Comparison of ENCODE assay signal across 11 mouse cellular contexts in the genomic region with DNA sequence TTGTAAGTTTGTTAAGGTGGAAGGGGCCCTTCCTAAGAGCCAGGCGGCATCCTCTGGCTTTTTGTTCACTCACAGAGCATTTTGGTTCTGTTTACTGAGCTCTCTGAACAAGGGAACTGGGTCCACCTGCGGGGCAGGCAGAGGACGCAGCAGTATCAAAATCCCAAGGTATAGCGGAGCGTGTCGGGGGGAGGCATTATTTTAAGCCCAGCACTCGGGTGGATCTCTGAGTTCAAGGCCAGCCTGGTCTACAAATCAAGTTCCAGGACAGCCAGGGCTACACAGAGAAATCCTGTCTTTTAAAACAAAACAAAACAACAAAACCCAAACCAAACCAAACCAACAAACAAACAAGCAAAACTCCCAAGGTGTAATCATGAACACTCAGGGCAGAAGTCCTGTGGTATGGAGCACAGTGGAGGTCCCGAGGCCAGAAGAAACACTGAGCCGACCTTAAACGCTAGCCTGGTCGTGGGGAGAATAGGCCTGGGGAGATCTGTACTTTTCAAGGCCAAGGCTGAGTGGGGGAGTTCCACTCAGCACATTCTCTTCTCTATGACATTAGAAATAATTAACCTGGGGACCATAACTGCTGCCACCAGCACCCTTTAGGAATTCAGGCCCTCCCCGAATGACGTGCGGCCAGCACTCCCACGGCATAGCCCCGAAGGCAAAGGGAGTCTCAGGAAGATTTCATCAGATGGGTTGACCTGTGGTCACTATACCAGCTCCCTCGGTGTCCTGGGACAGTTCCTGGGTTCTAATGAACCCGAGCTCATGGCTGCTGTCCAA. TPM values are rescaled to one million over a fixed set of nuclear protein-coding genes. Genes with fewer than 3 reads are reported as not detected.
DNase-seq lines count a peak whose midpoint lies in the region; ATAC-seq and TF ChIP-seq lines count a peak whose summit lies in the region.
"Had no signal": no experiment of that assay in that cellular context is flagged by ENCODE, and none has a peak within 500 bp of the region (broad histone marks: within the 10 kb centered on the region; RNA-seq: fewer than 3 reads in every experiment).

No protein-coding gene starts in this region.

- H3K27me3 ChIP-seq in hindbrain, embryonic 10.5 days (ENCODE audit: insufficient read depth, poor library complexity, severe bottlenecking), result peaks cover 21% of the 10 kb centered on the region
- 0 out of 2 replicates have a peak, but pooled peaks cover 3% of the 10 kb centered on the region for H3K27me3 ChIP-seq in hindbrain, embryonic 12.5 days
- H3K27me3 ChIP-seq in kidney, postnatal 0 days (ENCODE audit: insufficient read depth, low read length), result no peaks in the 10 kb centered on the region
- H3K27me3 ChIP-seq in stomach, embryonic 16.5 days (ENCODE audit: control insufficient read depth, insufficient read depth, low read length), result no peaks in the 10 kb centered on the region
- H3K27me3 ChIP-seq in midbrain, postnatal 0 days (ENCODE audit: insufficient read depth, low read length), result no peaks in the 10 kb centered on the region
- H3K27me3 ChIP-seq: forebrain, embryonic 13.5 days had no signal

- WGBS in hindbrain, embryonic 10.5 days, result 83% methylated on average over 18 of the region's 18 CpGs
- 82% methylated on average over 18 of the region's 18 CpGs for WGBS in hindbrain, embryonic 12.5 days
- 45% methylated on average over 18 of the region's 18 CpGs for WGBS in kidney, postnatal 0 days
- WGBS in stomach, embryonic 16.5 days, result 54% methylated on average over 18 of the region's 18 CpGs
- 80% methylated on average over 18 of the region's 18 CpGs for WGBS in midbrain, postnatal 0 days

- intact Hi-C loops in gastrocnemius, postnatal 14 days (cut with DNase I; ENCODE audit: low total_unique reads), result no loop called here

- TF ChIP-seq CTCF in embryonic fibroblast, embryonic 13.5 days (IDR thresholded peaks at IDR 0.05; ENCODE audit: borderline replicate concordance, insufficient read depth, low read length), result no peak
- TF ChIP-seq CTCF in kidney, postnatal 0 days (IDR thresholded peaks at IDR 0.05; ENCODE audit: low read depth), result no peak
- TF ChIP-seq CTCF in midbrain, postnatal 0 days (IDR thresholded peaks at IDR 0.05), result no peak

- ATAC-seq in hindbrain, embryonic 12.5 days (ENCODE audit: low FRiP score), result no peak
- ATAC-seq in kidney, postnatal 0 days (replicated peaks; ENCODE audit: low FRiP score, low read depth), result peak; percentile 80
- no peak for ATAC-seq in stomach, embryonic 16.5 days (ENCODE audit: insufficient read depth, low FRiP score)
- no peak for ATAC-seq in midbrain, postnatal 0 days (ENCODE audit: low FRiP score)
- ATAC-seq: forebrain, embryonic 13.5 days had no signal

- peaks cover 16% of the 10 kb centered on the region for H3K4me1 ChIP-seq in hindbrain, embryonic 10.5 days (replicated peaks)
- H3K4me1 ChIP-seq in hindbrain, embryonic 12.5 days, result peaks cover 11% of the 10 kb centered on the region; the same call in 1 of the 2 replicates
- peaks cover 11% of the 10 kb centered on the region for H3K4me1 ChIP-seq in embryonic fibroblast, embryonic 13.5 days (ENCODE audit: control insufficient read depth, insufficient read depth, low read length)
- H3K4me1 ChIP-seq in kidney, postnatal 0 days (replicated peaks; ENCODE audit: insufficient read depth, low read length), result 0 out of 2 replicates have a peak, but pooled peaks cover 3% of the 10 kb centered on the region
- peaks cover 21% of the 10 kb centered on the region for H3K4me1 ChIP-seq in stomach, embryonic 16.5 days (ENCODE audit: control insufficient read depth, insufficient read depth, low read length)
- no peaks in the 10 kb centered on the region for H3K4me1 ChIP-seq in midbrain, postnatal 0 days (ENCODE audit: insufficient read depth, low read length)
- H3K4me1 ChIP-seq: forebrain, embryonic 13.5 days had no signal

- no peak for TF ChIP-seq POLR2A in embryonic fibroblast, embryonic 13.5 days (IDR thresholded peaks at IDR 0.05; ENCODE audit: low read depth, low read length)

- no peak for DNase-seq in hindbrain, embryonic 10.5 days (ENCODE audit: low spot score)
- DNase-seq in kidney, postnatal 0 days (ENCODE audit: low spot score), result peak; percentile 60
- DNase-seq in midbrain, postnatal 0 days (ENCODE audit: low spot score), result no peak
- DNase-seq in gastrocnemius, postnatal 14 days, result no peak
- no peak for DNase-seq in cerebellum, adult 8-10 months
- DNase-seq: cerebellum, adult 18-20 months had no signal

- no peak overlapping the region for H3K4me2 ChIP-seq in hindbrain, embryonic 12.5 days (replicated peaks)
- peak overlapping the region; percentile 45 for H3K4me2 ChIP-seq in kidney, postnatal 0 days (ENCODE audit: low read length)
- H3K4me2 ChIP-seq in stomach, embryonic 16.5 days (ENCODE audit: low read depth, low read length), result peak overlapping the region; percentile 34
- no peak overlapping the region for H3K4me2 ChIP-seq in midbrain, postnatal 0 days (ENCODE audit: low read depth, low read length, poor library complexity, severe bottlenecking)
- H3K4me2 ChIP-seq: forebrain, embryonic 13.5 days had no signal

- H3K4me3 ChIP-seq in hindbrain, embryonic 10.5 days, result no peak overlapping the region
- no peak overlapping the region for H3K4me3 ChIP-seq in hindbrain, embryonic 12.5 days
- H3K4me3 ChIP-seq in embryonic fibroblast, embryonic 13.5 days (ENCODE audit: insufficient read depth, low read length), result peak overlapping the region; percentile 48
- no peak overlapping the region for H3K4me3 ChIP-seq in kidney, postnatal 0 days (replicated peaks; ENCODE audit: low read depth, low read length)
- peak overlapping the region; percentile 17; the same call in 1 of the 2 replicates for H3K4me3 ChIP-seq in stomach, embryonic 16.5 days (replicated peaks; ENCODE audit: low read length)
- no peak overlapping the region for H3K4me3 ChIP-seq in midbrain, postnatal 0 days (ENCODE audit: low read depth, low read length)
- H3K4me3 ChIP-seq: forebrain, embryonic 13.5 days had no signal

- no peaks in the 10 kb centered on the region for H3K36me3 ChIP-seq in hindbrain, embryonic 10.5 days
- no peaks in the 10 kb centered on the region for H3K36me3 ChIP-seq in hindbrain, embryonic 12.5 days
- no peaks in the 10 kb centered on the region for H3K36me3 ChIP-seq in kidney, postnatal 0 days (ENCODE audit: insufficient read depth, low read length)
- no peaks in the 10 kb centered on the region for H3K36me3 ChIP-seq in stomach, embryonic 16.5 days (ENCODE audit: control insufficient read depth, insufficient read depth, low read length)
- H3K36me3 ChIP-seq in midbrain, postnatal 0 days (ENCODE audit: insufficient read depth, low read length), result no peaks in the 10 kb centered on the region

- 0 out of 2 replicates have a peak overlapping the region, but pooled peaks have one; percentile 8 for H3K27ac ChIP-seq in hindbrain, embryonic 10.5 days
- no peak overlapping the region for H3K27ac ChIP-seq in hindbrain, embryonic 12.5 days
- peak overlapping the region; percentile 95 for H3K27ac ChIP-seq in embryonic fibroblast, embryonic 13.5 days (ENCODE audit: insufficient read depth, low read length)
- peak overlapping the region; percentile 85 for H3K27ac ChIP-seq in kidney, postnatal 0 days
- H3K27ac ChIP-seq in stomach, embryonic 16.5 days (ENCODE audit: low read length), result peak overlapping the region; percentile 89
- no peak overlapping the region for H3K27ac ChIP-seq in midbrain, postnatal 0 days (ENCODE audit: low read depth, low read length)
- H3K27ac ChIP-seq: forebrain, embryonic 13.5 days had no signal

- no peak overlapping the region for H3K9ac ChIP-seq in hindbrain, embryonic 12.5 days
- H3K9ac ChIP-seq in kidney, postnatal 0 days (ENCODE audit: low read depth, low read length), result peak overlapping the region; percentile 41; the same call in 1 of the 2 replicates
- H3K9ac ChIP-seq in stomach, embryonic 16.5 days (ENCODE audit: low read length), result peak overlapping the region; percentile 66; the same call in 1 of the 2 replicates
- H3K9ac ChIP-seq in midbrain, postnatal 0 days (replicated peaks; ENCODE audit: low read length, poor library complexity, severe bottlenecking), result no peak overlapping the region

- H3K9me3 ChIP-seq in hindbrain, embryonic 10.5 days, result no peaks in the 10 kb centered on the region
- no peaks in the 10 kb centered on the region for H3K9me3 ChIP-seq in hindbrain, embryonic 12.5 days (replicated peaks)
- no peaks in the 10 kb centered on the region for H3K9me3 ChIP-seq in kidney, postnatal 0 days (replicated peaks; ENCODE audit: low read length)
- H3K9me3 ChIP-seq in stomach, embryonic 16.5 days (replicated peaks; ENCODE audit: control insufficient read depth, low read length), result no peaks in the 10 kb centered on the region
- H3K9me3 ChIP-seq in midbrain, postnatal 0 days (ENCODE audit: low read length), result no peaks in the 10 kb centered on the region
- H3K9me3 ChIP-seq: forebrain, embryonic 13.5 days had no signal

RNA-seq across cellular contexts. Expression of a gene that starts 10.4 kb away (rescaled TPM):
- polyA plus RNA-seq in hindbrain, embryonic 10.5 days (2016; fragmentation: Nextera tagmentation; extraction: Ambion mirVana), result 17.7 and 23.7 TPM in 2 replicates
- polyA plus RNA-seq in hindbrain, embryonic 12.5 days (2016; fragmentation: Nextera tagmentation; extraction: Ambion mirVana), result 21.7 and 22.6 TPM in 2 replicates
- polyA plus RNA-seq in embryonic fibroblast, embryonic 13.5 days (2011; ENCODE audit: insufficient read length, low read depth, missing spikeins), result 31.7 and 40.8 TPM in 2 replicates
- 40.9 and 44.4 TPM in 2 replicates for polyA plus RNA-seq in kidney, postnatal 0 days (2015; fragmentation: Nextera tagmentation; extraction: Ambion mirVana)
- polyA plus RNA-seq in stomach, embryonic 16.5 days (2015; fragmentation: Nextera tagmentation; extraction: Ambion mirVana), result 21.9 and 23.3 TPM in 2 replicates
- 12.6 and 16.1 TPM in 2 replicates for total RNA-seq in midbrain, postnatal 0 days (2014; rRNA removed)
- polyA plus RNA-seq in midbrain, postnatal 0 days (2015; fragmentation: Nextera tagmentation; extraction: Ambion mirVana), result 32.6 and 32.7 TPM in 2 replicates
- 10 to 100 TPM; 18.9 to 20.6 TPM for total RNA-seq in gastrocnemius, postnatal 14 days (2021)

RNA-seq across cellular contexts. Expression of a gene that starts 28.8 kb away (rescaled TPM):
- polyA plus RNA-seq in hindbrain, embryonic 10.5 days (2016; fragmentation: Nextera tagmentation; extraction: Ambion mirVana), result 90.8 and 119 TPM in 2 replicates
- polyA plus RNA-seq in hindbrain, embryonic 12.5 days (2016; fragmentation: Nextera tagmentation; extraction: Ambion mirVana), result 117 and 127 TPM in 2 replicates
- polyA plus RNA-seq in embryonic fibroblast, embryonic 13.5 days (2011; ENCODE audit: insufficient read length, low read depth, missing spikeins), result 134 and 138 TPM in 2 replicates
- 112 and 122 TPM in 2 replicates for polyA plus RNA-seq in kidney, postnatal 0 days (2015; fragmentation: Nextera tagmentation; extraction: Ambion mirVana)
- 83.5 and 90.6 TPM in 2 replicates for polyA plus RNA-seq in stomach, embryonic 16.5 days (2015; fragmentation: Nextera tagmentation; extraction: Ambion mirVana)
- total RNA-seq in midbrain, postnatal 0 days (2014; rRNA removed), result 214 and 238 TPM in 2 replicates
- 272 and 300 TPM in 2 replicates for polyA plus RNA-seq in midbrain, postnatal 0 days (2015; fragmentation: Nextera tagmentation; extraction: Ambion mirVana)
- 10 to 100 TPM; 43.2 to 44.7 TPM for total RNA-seq in gastrocnemius, postnatal 14 days (2021)

RNA-seq across cellular contexts. Expression of a gene that starts 41.7 kb away (rescaled TPM):
- polyA plus RNA-seq in hindbrain, embryonic 10.5 days (2016; fragmentation: Nextera tagmentation; extraction: Ambion mirVana), result 102 and 138 TPM in 2 replicates
- 132 and 139 TPM in 2 replicates for polyA plus RNA-seq in hindbrain, embryonic 12.5 days (2016; fragmentation: Nextera tagmentation; extraction: Ambion mirVana)
- polyA plus RNA-seq in embryonic fibroblast, embryonic 13.5 days (2011; ENCODE audit: insufficient read length, low read depth, missing spikeins), result 55.2 and 69.7 TPM in 2 replicates
- polyA plus RNA-seq in kidney, postnatal 0 days (2015; fragmentation: Nextera tagmentation; extraction: Ambion mirVana), result 85.5 and 89.4 TPM in 2 replicates
- 76.0 and 76.1 TPM in 2 replicates for polyA plus RNA-seq in stomach, embryonic 16.5 days (2015; fragmentation: Nextera tagmentation; extraction: Ambion mirVana)
- 40.2 and 44.2 TPM in 2 replicates for total RNA-seq in midbrain, postnatal 0 days (2014; rRNA removed)
- polyA plus RNA-seq in midbrain, postnatal 0 days (2015; fragmentation: Nextera tagmentation; extraction: Ambion mirVana), result 73.0 and 81.9 TPM in 2 replicates
- total RNA-seq in gastrocnemius, postnatal 14 days (2021), result 10 to 100 TPM; 34.5 TPM

RNA-seq across cellular contexts. Expression of a gene that starts 42.5 kb away (rescaled TPM):
- 0.61 and 0.73 TPM in 2 replicates for polyA plus RNA-seq in hindbrain, embryonic 10.5 days (2016; fragmentation: Nextera tagmentation; extraction: Ambion mirVana)
- 1.3 TPM in 2 replicates for polyA plus RNA-seq in hindbrain, embryonic 12.5 days (2016; fragmentation: Nextera tagmentation; extraction: Ambion mirVana)
- not detected in 2 replicates for polyA plus RNA-seq in embryonic fibroblast, embryonic 13.5 days (2011; ENCODE audit: insufficient read length, low read depth, missing spikeins)
- polyA plus RNA-seq in kidney, postnatal 0 days (2015; fragmentation: Nextera tagmentation; extraction: Ambion mirVana), result 0.61 and 1.2 TPM in 2 replicates
- polyA plus RNA-seq in stomach, embryonic 16.5 days (2015; fragmentation: Nextera tagmentation; extraction: Ambion mirVana), result 0.81 and 0.99 TPM in 2 replicates
- total RNA-seq in midbrain, postnatal 0 days (2014; rRNA removed), result not detected in 2 replicates
- 3.2 and 7.6 TPM in 2 replicates for polyA plus RNA-seq in midbrain, postnatal 0 days (2015; fragmentation: Nextera tagmentation; extraction: Ambion mirVana)
- 1 to 10 TPM in 1 of 2 experiments, under 1 TPM in 1; 0.73 to 1.7 TPM for total RNA-seq in gastrocnemius, postnatal 14 days (2021)
- total RNA-seq: layer of hippocampus, adult 18-20 months had no signal

Comparison
In these comparisons a context has a peak if more than half of its experiments do, and no peak if none do; other contexts are left out.
1. H3K27ac ChIP-seq: peak in hindbrain, embryonic 10.5 days (single experiment), embryonic fibroblast, embryonic 13.5 days (single experiment), kidney, postnatal 0 days (single experiment) and stomach, embryonic 16.5 days (single experiment); none in hindbrain, embryonic 12.5 days (single experiment) and midbrain, postnatal 0 days (single experiment).
2. H3K4me3 ChIP-seq: peak in embryonic fibroblast, embryonic 13.5 days (single experiment) and stomach, embryonic 16.5 days (single experiment); none in hindbrain, embryonic 10.5 days (single experiment), hindbrain, embryonic 12.5 days (single experiment), kidney, postnatal 0 days (single experiment) and midbrain, postnatal 0 days (single experiment).
3. H3K4me2 ChIP-seq: peak in kidney, postnatal 0 days (single experiment) and stomach, embryonic 16.5 days (single experiment); none in hindbrain, embryonic 12.5 days (single experiment) and midbrain, postnatal 0 days (single experiment).
4. H3K9ac ChIP-seq: peak in kidney, postnatal 0 days (single experiment) and stomach, embryonic 16.5 days (single experiment); none in hindbrain, embryonic 12.5 days (single experiment) and midbrain, postnatal 0 days (single experiment).